Mouse (Mus musculus): ENCODE data around the gene Bloc1s3.
"Not testable (repeated sequence)": the region's sequence is repeated elsewhere in the genome, so short reads cannot be mapped to it uniquely, and the experiment has no call there.

The Bloc1s3 gene

GRCm38 (mm10) chr7:19524420-19525104 is 16.4 kb upstream of the Bloc1s3 start:
- Histone ChIP-seq H3K36me3 (ENCODE audit: insufficient read depth, low read length) (peaks cover 7% of the 10 kb centered on the region), H3K9me3 (ENCODE audit: low read length) (no peaks in the 10 kb centered on the region), H3K4me3 (replicated peaks; ENCODE audit: low read length) (peak overlapping the region; percentile 66), H3K4me1 (replicated peaks; ENCODE audit: low read depth, low read length) (peaks cover 32% of the 10 kb centered on the region), H3K27me3 (ENCODE audit: insufficient read depth, low read length) (peaks cover 69% of the 10 kb centered on the region)
- TF ChIP-seq CTCF (conservative IDR thresholded peaks at IDR 0.05; ENCODE audit: low read length) (no peak), NANOG (IDR thresholded peaks at IDR 0.05; ENCODE audit: borderline replicate concordance, low read length) (no peak), POU5F1 (IDR thresholded peaks at IDR 0.05; ENCODE audit: borderline replicate concordance, low read length) (no peak)

- H3K27me3 ChIP-seq (ENCODE audit: insufficient read depth, low read length) = peaks cover 75% of the 10 kb centered on the region
- peaks cover under 1% of the 10 kb centered on the region; the same call in 1 of the 2 replicates for H3K36me3 ChIP-seq (ENCODE audit: insufficient read depth, low read length)
- no peaks in the 10 kb centered on the region for H3K9me3 ChIP-seq (ENCODE audit: low read length)
- peak overlapping the region; percentile 66 for H3K4me3 ChIP-seq (replicated peaks; ENCODE audit: low read length)
- TF ChIP-seq POU5F1 (IDR thresholded peaks at IDR 0.05; ENCODE audit: borderline replicate concordance, low read length) = no peak
- no peak for TF ChIP-seq NANOG (IDR thresholded peaks at IDR 0.05; ENCODE audit: borderline replicate concordance, low read length)
- TF ChIP-seq CTCF (conservative IDR thresholded peaks at IDR 0.05; ENCODE audit: low read length) = no peak
- H3K4me1 ChIP-seq (replicated peaks; ENCODE audit: low read depth, low read length) = peaks cover 32% of the 10 kb centered on the region
Measured at GRCm38 (mm10) chr7:19523757-19524419, 15.7 kb upstream of the Bloc1s3 start.

GRCm38 (mm10) chr7:19523017-19523756 is 15.0 kb upstream of the Bloc1s3 start:
- H3K36me3 ChIP-seq (ENCODE audit: insufficient read depth, low read length) = no peaks in the 10 kb centered on the region
- peaks cover 82% of the 10 kb centered on the region for H3K27me3 ChIP-seq (ENCODE audit: insufficient read depth, low read length)
- peaks cover 32% of the 10 kb centered on the region for H3K4me1 ChIP-seq (replicated peaks; ENCODE audit: low read depth, low read length)
- H3K4me3 ChIP-seq (replicated peaks; ENCODE audit: low read length) = peak overlapping the region; percentile 66
- TF ChIP-seq POU5F1 (IDR thresholded peaks at IDR 0.05; ENCODE audit: borderline replicate concordance, low read length) (no peak), NANOG (IDR thresholded peaks at IDR 0.05; ENCODE audit: borderline replicate concordance, low read length) (no peak), CTCF (conservative IDR thresholded peaks at IDR 0.05; ENCODE audit: low read length) (no peak)
- no peaks in the 10 kb centered on the region for H3K9me3 ChIP-seq (ENCODE audit: low read length)

GRCm38 (mm10) chr7:19520032-19520431 is 11.9 kb upstream of the Bloc1s3 start:
- H3K27me3 ChIP-seq (ENCODE audit: insufficient read depth, low read length) = peaks cover 91% of the 10 kb centered on the region
- H3K4me3 ChIP-seq (replicated peaks; ENCODE audit: low read length) = peak overlapping the region; percentile 72
- H3K9me3 ChIP-seq (ENCODE audit: low read length) = no peaks in the 10 kb centered on the region
- TF ChIP-seq CTCF (conservative IDR thresholded peaks at IDR 0.05; ENCODE audit: low read length) = no peak
- TF ChIP-seq NANOG (IDR thresholded peaks at IDR 0.05; ENCODE audit: borderline replicate concordance, low read length) = no peak
- no peak for TF ChIP-seq POU5F1 (IDR thresholded peaks at IDR 0.05; ENCODE audit: borderline replicate concordance, low read length)
- no peaks in the 10 kb centered on the region; the same call in 1 of the 2 replicates for H3K36me3 ChIP-seq (ENCODE audit: insufficient read depth, low read length)
- peaks cover 47% of the 10 kb centered on the region for H3K4me1 ChIP-seq (replicated peaks; ENCODE audit: low read depth, low read length)

- Histone ChIP-seq H3K9me3 (ENCODE audit: low read length) (no peaks in the 10 kb centered on the region), H3K4me3 (replicated peaks; ENCODE audit: low read length) (peak within 1 kb of the TSS; percentile 55), H3K27me3 (ENCODE audit: insufficient read depth, low read length) (peaks cover 69% of the 10 kb centered on the region), H3K36me3 (ENCODE audit: insufficient read depth, low read length) (no peaks in the 10 kb centered on the region; the same call in 1 of the 2 replicates), H3K4me1 (replicated peaks; ENCODE audit: low read depth, low read length) (peaks cover 41% of the 10 kb centered on the region)
- TF ChIP-seq CTCF (conservative IDR thresholded peaks at IDR 0.05; ENCODE audit: low read length) (peak; percentile 27), NANOG (IDR thresholded peaks at IDR 0.05; ENCODE audit: borderline replicate concordance, low read length) (no peak)
Measured at GRCm38 (mm10) chr7:19517652-19518365, 9.6 kb upstream of the Bloc1s3 start, which contains the start of gene Nkpd1. Gene Nkpd1 (plus strand): TSS chr7:19517838.

GRCm38 (mm10) chr7:19512353-19512752 is 4.2 kb upstream of the Bloc1s3 start:
- Histone ChIP-seq H3K36me3 (ENCODE audit: insufficient read depth, low read length) (no peaks in the 10 kb centered on the region; the same call in 1 of the 2 replicates), H3K4me3 (replicated peaks; ENCODE audit: low read length) (no peak overlapping the region), H3K27me3 (ENCODE audit: insufficient read depth, low read length) (peaks cover 18% of the 10 kb centered on the region), H3K9me3 (ENCODE audit: low read length) (no peaks in the 10 kb centered on the region), H3K4me1 (replicated peaks; ENCODE audit: low read depth, low read length) (peaks cover 50% of the 10 kb centered on the region)
- TF ChIP-seq POU5F1 (IDR thresholded peaks at IDR 0.05; ENCODE audit: borderline replicate concordance, low read length) (no peak), NANOG (IDR thresholded peaks at IDR 0.05; ENCODE audit: borderline replicate concordance, low read length) (no peak), CTCF (conservative IDR thresholded peaks at IDR 0.05; ENCODE audit: low read length) (no peak)

GRCm38 (mm10) chr7:19511934-19512333 is 3.8 kb upstream of the Bloc1s3 start:
- not testable (repeated sequence) for H3K4me3 ChIP-seq (replicated peaks; ENCODE audit: low read length); H3K36me3 ChIP-seq (ENCODE audit: insufficient read depth, low read length); H3K9me3 ChIP-seq (ENCODE audit: low read length)
- Histone ChIP-seq H3K27me3 (ENCODE audit: insufficient read depth, low read length) (peaks cover 14% of the 10 kb centered on the region), H3K4me1 (replicated peaks; ENCODE audit: low read depth, low read length) (peaks cover 46% of the 10 kb centered on the region)

- Histone ChIP-seq H3K4me3 (replicated peaks; ENCODE audit: low read length) (peak overlapping the region; percentile 89; the same call in 1 of the 2 replicates), H3K9me3 (ENCODE audit: low read length) (no peaks in the 10 kb centered on the region), H3K4me1 (replicated peaks; ENCODE audit: low read depth, low read length) (peaks cover 44% of the 10 kb centered on the region), H3K27me3 (ENCODE audit: insufficient read depth, low read length) (no peaks in the 10 kb centered on the region), H3K36me3 (ENCODE audit: insufficient read depth, low read length) (no peaks in the 10 kb centered on the region)
- no peak for TF ChIP-seq CTCF (conservative IDR thresholded peaks at IDR 0.05; ENCODE audit: low read length)
- TF ChIP-seq POU5F1 (IDR thresholded peaks at IDR 0.05; ENCODE audit: borderline replicate concordance, low read length) = no peak
- no peak for TF ChIP-seq NANOG (IDR thresholded peaks at IDR 0.05; ENCODE audit: borderline replicate concordance, low read length)
Measured at GRCm38 (mm10) chr7:19509786-19510185, 1.6 kb upstream of the Bloc1s3 start.

Measured in E14TG2a.4 (cell line).